Mouse (Mus musculus): ENCODE data around the gene Rps6ka6.

DNA sequence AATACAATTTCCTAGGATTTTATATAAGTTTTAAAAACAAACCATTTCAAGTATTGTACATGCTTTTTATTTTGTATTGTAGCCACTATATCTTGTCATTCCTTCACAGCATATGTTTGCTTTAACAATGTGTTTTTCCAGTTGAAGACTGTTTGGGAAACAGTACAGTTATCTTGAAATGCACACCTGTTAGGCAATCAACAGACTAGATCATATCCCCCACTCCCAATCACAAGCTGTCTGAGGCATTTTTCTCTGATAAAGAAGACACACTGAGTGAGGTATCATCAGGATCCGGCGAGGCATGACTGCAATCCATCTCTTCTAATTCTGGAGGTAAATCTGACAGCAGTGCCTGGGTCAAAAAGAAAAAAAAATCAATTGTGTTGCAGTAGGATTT lies 39.3 kb upstream of the Rps6ka6 start:
- TF ChIP-seq CTCF (conservative IDR thresholded peaks at IDR 0.05; ENCODE audit: low read length), result no peak
- TF ChIP-seq POU5F1 (IDR thresholded peaks at IDR 0.05; ENCODE audit: borderline replicate concordance, low read length), result no peak
